Mouse (Mus musculus): ENCODE measurements at regions not wholly inside any gene's neighbourhood (a gene's known extent, or its start where the extent isn't known, plus 50 kb on each side); places are given as distances from the start of the nearest gene placed in this dataset.

- no peak for DNase-seq (ENCODE audit: extremely low read depth)
- dilution Hi-C loops (cut with MboI; ENCODE audit: extremely low pct_ligation_motif_present, extremely low pct_unique_long_range_greater_than_20kb, low sequenced_read_pairs) (no loop called here), in situ Hi-C loops (cut with MboI; ENCODE audit: low pct_ligation_motif_present, low pct_unique_long_range_greater_than_20kb, low sequenced_read_pairs) (no loop called here)
- Histone ChIP-seq H3K9me3 (replicated peaks; ENCODE audit: low read length) (no peaks in the 10 kb centered on the region), H3K27me3 (replicated peaks) (no peaks in the 10 kb centered on the region), H3K27ac (ENCODE audit: insufficient read depth, low read depth) (no peak overlapping the region), H3K4me1 (ENCODE audit: control insufficient read depth in 1 of 2, insufficient read depth in 2 of 2) (no peaks in the 10 kb centered on the region), H3K36me3 (replicated peaks in 1 of 2; ENCODE audit: control insufficient read depth in 1 of 2, insufficient read depth in 1 of 2, low read length in 1 of 2) (no peaks in the 10 kb centered on the region), H3K4me3 (replicated peaks in 1 of 3; ENCODE audit: low read depth in 2 of 3, low read length in 2 of 3, poor library complexity in 1 of 3) (no peak overlapping the region), H3K79me2 (replicated peaks; ENCODE audit: control insufficient read depth, extremely low read depth, insufficient read depth, poor library complexity, severe bottlenecking) (no peaks in the 10 kb centered on the region), H3K9ac (ENCODE audit: insufficient read depth, low read depth) (no peak overlapping the region), H3K4me2 (ENCODE audit: insufficient read depth, low read depth, poor library complexity, severe bottlenecking) (no peak overlapping the region)
- no peak for TF ChIP-seq ETS1 (conservative IDR thresholded peaks at IDR 0.05; ENCODE audit: low read depth, low read length)
- peak; percentile 42 for TF ChIP-seq RAD21 (IDR thresholded peaks at IDR 0.05; ENCODE audit: low read depth, low read length)
- no peak for TF ChIP-seq TBP (conservative IDR thresholded peaks at IDR 0.05; ENCODE audit: low read depth, low read length)
- TF ChIP-seq SMC3 (IDR thresholded peaks at IDR 0.05; ENCODE audit: low read depth, low read length): peak; percentile 65
- TF ChIP-seq CTCF (conservative IDR thresholded peaks at IDR 0.05 in 1 of 2, IDR thresholded peaks at IDR 0.05 in 1 of 2; ENCODE audit: low read depth in 2 of 2, low read length in 2 of 2): peak in 1 of 2 experiments; percentile 59; a peak in 2 of 4 replicates
Observed at GRCm38 (mm10) chr2:72655864-72656263, 179.9 kb downstream of the Cdca7 start.

GRCm38 (mm10) chr2:72657101-72657920 lies 181.4 kb downstream of the Cdca7 start:
- no peaks in the 10 kb centered on the region for H3K27me3 ChIP-seq (replicated peaks)
- no peak for TF ChIP-seq POLR2A (IDR thresholded peaks at IDR 0.05; ENCODE audit: low read depth, low read length)
- TF ChIP-seq JUND (conservative IDR thresholded peaks at IDR 0.05; ENCODE audit: low read depth, low read length): no peak
- no peak for TF ChIP-seq MAX (IDR thresholded peaks at IDR 0.05; ENCODE audit: low read length)
- no peak for TF ChIP-seq SIN3A (IDR thresholded peaks at IDR 0.05; ENCODE audit: low read length)
- no peak for TF ChIP-seq MEF2A (IDR thresholded peaks at IDR 0.05; ENCODE audit: borderline replicate concordance, low read depth, low read length)
- TF ChIP-seq TBP (conservative IDR thresholded peaks at IDR 0.05; ENCODE audit: low read depth, low read length): no peak
- no peak for TF ChIP-seq IRF4 (IDR thresholded peaks at IDR 0.05; ENCODE audit: low read depth, low read length)
- TF ChIP-seq E2F4 (IDR thresholded peaks at IDR 0.05; ENCODE audit: insufficient replicate concordance, low read depth, low read length): no peak
- H3K36me3 ChIP-seq (replicated peaks in 1 of 2; ENCODE audit: control insufficient read depth in 1 of 2, insufficient read depth in 1 of 2, low read length in 1 of 2): no peaks in the 10 kb centered on the region
- DNase-seq (ENCODE audit: extremely low read depth): no peak
- in situ Hi-C loops (cut with MboI; ENCODE audit: low pct_ligation_motif_present, low pct_unique_long_range_greater_than_20kb, low sequenced_read_pairs): no loop called here
- dilution Hi-C loops (cut with MboI; ENCODE audit: extremely low pct_ligation_motif_present, extremely low pct_unique_long_range_greater_than_20kb, low sequenced_read_pairs): no loop called here
- no peaks in the 10 kb centered on the region for H3K79me2 ChIP-seq (replicated peaks; ENCODE audit: control insufficient read depth, extremely low read depth, insufficient read depth, poor library complexity, severe bottlenecking)
- H3K4me3 ChIP-seq (replicated peaks in 1 of 3; ENCODE audit: low read depth in 2 of 3, low read length in 2 of 3, poor library complexity in 1 of 3): no peak overlapping the region
- H3K4me2 ChIP-seq (ENCODE audit: insufficient read depth, low read depth, poor library complexity, severe bottlenecking): no peak overlapping the region
- no peak overlapping the region for H3K9ac ChIP-seq (ENCODE audit: insufficient read depth, low read depth)
- no peaks in the 10 kb centered on the region for H3K9me3 ChIP-seq (replicated peaks; ENCODE audit: low read length)
- H3K4me1 ChIP-seq (ENCODE audit: control insufficient read depth in 1 of 2, insufficient read depth in 2 of 2): no peaks in the 10 kb centered on the region
- no peak overlapping the region for H3K27ac ChIP-seq (ENCODE audit: insufficient read depth, low read depth)

GRCm38 (mm10) chr2:72662396-72662795 lies 186.4 kb downstream of the Cdca7 start:
- Histone ChIP-seq H3K4me2 (ENCODE audit: insufficient read depth, low read depth, poor library complexity, severe bottlenecking) (no peak overlapping the region), H3K4me1 (ENCODE audit: control insufficient read depth in 1 of 2, insufficient read depth in 2 of 2) (no peaks in the 10 kb centered on the region), H3K27me3 (replicated peaks) (peaks cover 2% of the 10 kb centered on the region), H3K27ac (ENCODE audit: insufficient read depth, low read depth) (no peak overlapping the region), H3K79me2 (replicated peaks; ENCODE audit: control insufficient read depth, extremely low read depth, insufficient read depth, poor library complexity, severe bottlenecking) (no peaks in the 10 kb centered on the region), H3K9me3 (replicated peaks; ENCODE audit: low read length) (no peaks in the 10 kb centered on the region), H3K9ac (ENCODE audit: insufficient read depth, low read depth) (no peak overlapping the region), H3K4me3 (replicated peaks in 1 of 3; ENCODE audit: low read depth in 2 of 3, low read length in 2 of 3, poor library complexity in 1 of 3) (no peak overlapping the region), H3K36me3 (replicated peaks in 1 of 2; ENCODE audit: control insufficient read depth in 1 of 2, insufficient read depth in 1 of 2, low read length in 1 of 2) (no peaks in the 10 kb centered on the region)
- in situ Hi-C loops (cut with MboI; ENCODE audit: low pct_ligation_motif_present, low pct_unique_long_range_greater_than_20kb, low sequenced_read_pairs) (no loop called here), dilution Hi-C loops (cut with MboI; ENCODE audit: extremely low pct_ligation_motif_present, extremely low pct_unique_long_range_greater_than_20kb, low sequenced_read_pairs) (no loop called here)
- TF ChIP-seq ETS1 (conservative IDR thresholded peaks at IDR 0.05; ENCODE audit: low read depth, low read length): no peak
- no peak for TF ChIP-seq SMC3 (IDR thresholded peaks at IDR 0.05; ENCODE audit: low read depth, low read length)
- no peak for TF ChIP-seq ZKSCAN1 (IDR thresholded peaks at IDR 0.05; ENCODE audit: borderline replicate concordance, low read depth, low read length)
- no peak for TF ChIP-seq NRF1 (IDR thresholded peaks at IDR 0.05; ENCODE audit: low read depth, low read length)
- TF ChIP-seq POLR2A (IDR thresholded peaks at IDR 0.05; ENCODE audit: low read depth, low read length): no peak
- TF ChIP-seq RCOR1 (conservative IDR thresholded peaks at IDR 0.05; ENCODE audit: low read depth, low read length): no peak
- no peak for TF ChIP-seq USF1 (IDR thresholded peaks at IDR 0.05; ENCODE audit: low read depth, low read length)
- TF ChIP-seq MXI1 (IDR thresholded peaks at IDR 0.05; ENCODE audit: low read depth, low read length): no peak
- DNase-seq (ENCODE audit: extremely low read depth): no peak
